Mouse (Mus musculus) CH12.LX (cell line): ENCODE measurements around the gene Cyp2u1. TPM values are rescaled to one million over a fixed set of nuclear protein-coding genes. Genes with fewer than 3 reads are reported as not detected.

Experiments
- DNase-seq: peaks from one replicate; pipeline ENCODE4 v3.0.0-alpha.2; 2013; ENCODE audit errors: extremely low read depth
- H3K27ac ChIP-seq: 2 replicates; pipeline ENCODE4 v1.5.1; 2012; ENCODE audit warnings: low read depth, mild to moderate bottlenecking, control low read depth, moderate library complexity; ENCODE audit not compliant: insufficient read depth
- H3K27me3 ChIP-seq: replicated peaks from 2 replicates; pipeline ENCODE3; 2012; ENCODE audit warnings: inconsistent platforms
- H3K36me3 ChIP-seq, 2 experiments: replicated peaks in 1 of 2; 2 replicates each; pipeline versions ENCODE3 to v1.6.1; 2012; ENCODE audit warnings: inconsistent platforms in 1 of 2, low read length in 1 of 2, mild to moderate bottlenecking in 1 of 2, mixed read lengths in 1 of 2, moderate library complexity in 1 of 2; ENCODE audit not compliant: control insufficient read depth in 1 of 2, insufficient read depth in 1 of 2
- H3K4me1 ChIP-seq, 2 experiments: 2 replicates each; pipeline ENCODE4 v1.6.1; 2012; ENCODE audit warnings: inconsistent platforms in 1 of 2, moderate library complexity in 1 of 2; ENCODE audit not compliant: insufficient read depth in 2 of 2, control insufficient read depth in 1 of 2
- H3K4me2 ChIP-seq: 2 replicates; pipeline ENCODE4 v1.6.1; 2012; ENCODE audit warnings: low read depth, mild to moderate bottlenecking, control low read depth; ENCODE audit not compliant: poor library complexity, insufficient read depth, severe bottlenecking
- H3K4me3 ChIP-seq, 3 experiments: fragments of 150-350 bp in 1 of 3; sonication (generic) in 1 of 3; replicated peaks in 1 of 3; 2 replicates each; pipeline versions ENCODE3 to v1.5.1; 2011 to 2012; ENCODE audit warnings: low read depth in 2 of 3, low read length in 2 of 3, mild to moderate bottlenecking in 2 of 3, moderate library complexity in 2 of 3, control low read depth in 1 of 3, improper control_type of control experiment in 1 of 3, inconsistent platforms in 1 of 3, mixed read lengths in 1 of 3; ENCODE audit not compliant: poor library complexity in 1 of 3
- H3K79me2 ChIP-seq: replicated peaks from 2 replicates; pipeline ENCODE4 v1.6.1; 2012; ENCODE audit warnings: mild to moderate bottlenecking, moderate library complexity; ENCODE audit not compliant: control insufficient read depth, poor library complexity, insufficient read depth, severe bottlenecking; ENCODE audit errors: extremely low read depth
- H3K9ac ChIP-seq: 2 replicates; pipeline ENCODE4 v1.6.1; 2012; ENCODE audit warnings: low read depth, mild to moderate bottlenecking, control low read depth, moderate library complexity; ENCODE audit not compliant: insufficient read depth
- H3K9me3 ChIP-seq: replicated peaks from 2 replicates; pipeline ENCODE3; 2012; ENCODE audit warnings: low read length, inconsistent platforms, mixed read lengths
- CHD2 ChIP-seq: IDR thresholded peaks from 2 replicates; pipeline ENCODE4 v1.6.1; 2011; ENCODE audit warnings: low read length, improper control_type of control experiment
- CTCF ChIP-seq, 2 experiments: IDR thresholded peaks in 1 of 2; conservative IDR thresholded peaks in 1 of 2; 2 replicates each; pipeline ENCODE4 v1.5.1; 2011 to 2012; ENCODE audit warnings: low read depth in 2 of 2, low read length in 2 of 2, improper control_type of control experiment in 1 of 2, inconsistent platforms in 1 of 2, mild to moderate bottlenecking in 1 of 2, moderate library complexity in 1 of 2
- E2F4 ChIP-seq: IDR thresholded peaks from 2 replicates; pipeline ENCODE4 v1.6.1; 2011; ENCODE audit warnings: low read depth, low read length, improper control_type of control experiment; ENCODE audit not compliant: insufficient replicate concordance
- ELF1 ChIP-seq: IDR thresholded peaks from 2 replicates; pipeline ENCODE4 v1.6.1; 2014; ENCODE audit warnings: low read depth, mild to moderate bottlenecking, inconsistent platforms, low read length, improper control_type of control experiment
- ETS1 ChIP-seq: conservative IDR thresholded peaks from 2 replicates; pipeline ENCODE4 v1.6.1; 2012; ENCODE audit warnings: low read depth, mild to moderate bottlenecking, inconsistent platforms, low read length, improper control_type of control experiment, moderate library complexity
- HCFC1 ChIP-seq: IDR thresholded peaks from 2 replicates; pipeline ENCODE4 v1.6.1; 2012; ENCODE audit warnings: low read depth, mild to moderate bottlenecking, inconsistent platforms, low read length, improper control_type of control experiment
- IRF4 ChIP-seq: IDR thresholded peaks from 2 replicates; pipeline ENCODE4 v1.6.1; 2014; ENCODE audit warnings: low read depth, mild to moderate bottlenecking, inconsistent platforms, low read length, improper control_type of control experiment
- JUND ChIP-seq: conservative IDR thresholded peaks from 2 replicates; pipeline ENCODE4 v1.6.1; 2011; ENCODE audit warnings: low read depth, low read length, improper control_type of control experiment
- KAT2A ChIP-seq: IDR thresholded peaks from 2 replicates; pipeline ENCODE4 v1.6.1; 2012; ENCODE audit warnings: low read length, improper control_type of control experiment, inconsistent platforms; ENCODE audit not compliant: insufficient replicate concordance
- MAFK ChIP-seq: IDR thresholded peaks from 2 replicates; pipeline ENCODE4 v1.6.1; 2011; ENCODE audit warnings: low read length, improper control_type of control experiment; ENCODE audit not compliant: insufficient replicate concordance
- MAX ChIP-seq: IDR thresholded peaks from 2 replicates; pipeline ENCODE4 v1.6.1; 2011; ENCODE audit warnings: low read length, improper control_type of control experiment
- MAZ ChIP-seq: IDR thresholded peaks from 2 replicates; pipeline ENCODE4 v1.6.1; 2012; ENCODE audit warnings: low read depth, mild to moderate bottlenecking, inconsistent platforms, low read length, improper control_type of control experiment, moderate library complexity
- MEF2A ChIP-seq: IDR thresholded peaks from 2 replicates; pipeline ENCODE4 v1.6.1; 2014; ENCODE audit warnings: low read depth, mild to moderate bottlenecking, inconsistent platforms, low read length, improper control_type of control experiment, borderline replicate concordance
- MXI1 ChIP-seq: IDR thresholded peaks from 2 replicates; pipeline ENCODE4 v1.6.1; 2011; ENCODE audit warnings: mild to moderate bottlenecking, low read depth, low read length, improper control_type of control experiment
- MYC ChIP-seq: IDR thresholded peaks from 2 replicates; pipeline ENCODE4 v1.6.1; 2011; ENCODE audit warnings: low read depth, mild to moderate bottlenecking, improper control_type of control experiment, low read length
- NELFE ChIP-seq: IDR thresholded peaks from 2 replicates; pipeline ENCODE4 v1.6.1; 2011; ENCODE audit warnings: low read depth, low read length, improper control_type of control experiment
- NRF1 ChIP-seq: IDR thresholded peaks from 2 replicates; pipeline ENCODE4 v1.6.1; 2014; ENCODE audit warnings: low read depth, mild to moderate bottlenecking, inconsistent platforms, low read length, improper control_type of control experiment, moderate library complexity
- POLR2A ChIP-seq: IDR thresholded peaks from 2 replicates; pipeline ENCODE4 v1.6.1; 2011; ENCODE audit warnings: low read depth, mild to moderate bottlenecking, improper control_type of control experiment, low read length
- POLR2AphosphoS2 ChIP-seq: IDR thresholded peaks from 2 replicates; pipeline ENCODE4 v1.6.1; 2011; ENCODE audit warnings: low read depth, low read length, improper control_type of control experiment
- RAD21 ChIP-seq: IDR thresholded peaks from 2 replicates; pipeline ENCODE4 v1.6.1; 2011; ENCODE audit warnings: low read depth, mild to moderate bottlenecking, low read length, improper control_type of control experiment, moderate library complexity
- USF1 ChIP-seq: IDR thresholded peaks from 2 replicates; pipeline ENCODE4 v1.6.1; 2014; ENCODE audit warnings: low read depth, mild to moderate bottlenecking, inconsistent platforms, low read length, improper control_type of control experiment
- ZC3H11A ChIP-seq: IDR thresholded peaks from 2 replicates; pipeline ENCODE4 v1.6.1; 2012; ENCODE audit warnings: low read depth, mild to moderate bottlenecking, inconsistent platforms, low read length, improper control_type of control experiment
- ZKSCAN1 ChIP-seq: IDR thresholded peaks from 2 replicates; pipeline ENCODE4 v1.6.1; 2012; ENCODE audit warnings: low read depth, inconsistent platforms, low read length, improper control_type of control experiment, borderline replicate concordance
- ZMIZ1 ChIP-seq: IDR thresholded peaks from 2 replicates; pipeline ENCODE4 v1.6.1; 2012; ENCODE audit warnings: low read depth, mild to moderate bottlenecking, inconsistent platforms, low read length, improper control_type of control experiment
- dilution Hi-C: fragments of 300-500 bp; cut with MboI; formaldehyde crosslinking; loops from 2 replicates; pipeline ENCODE4 v1.14.3; 2020; ENCODE audit warnings: low sequenced_read_pairs; ENCODE audit not compliant: extremely low pct_unique_long_range_greater_than_20kb, extremely low pct_ligation_motif_present
- in situ Hi-C: fragments of 300-500 bp; cut with MboI; formaldehyde crosslinking; loops from 3 replicates; pipeline ENCODE4 v1.14.3; 2019; ENCODE audit warnings: low sequenced_read_pairs, low pct_ligation_motif_present, low pct_unique_long_range_greater_than_20kb, mixed read lengths
- polyA plus RNA-seq: library from polyadenylated mRNA; unstranded; fragments of >175 nt; gene quantifications from 2 replicates; pipeline ENCODE4 v1.2.1, GENCODE M21; 2012; ENCODE audit warnings: low read depth; ENCODE audit not compliant: insufficient read length
- total RNA-seq, 2 experiments: library from RNA; depleted of rRNA; stranded (reverse); fragments of 300-350 nt in 1 of 2; fragments of >200 nt in 1 of 2; gene quantifications; 2 replicates each; pipeline ENCODE4 v1.2.3; 2012 to 2014

Cyp2u1 gene
- total and polyA plus RNA-seq, 3 experiments: 0.54 to 2.0 (median 0.60) TPM

DNA sequence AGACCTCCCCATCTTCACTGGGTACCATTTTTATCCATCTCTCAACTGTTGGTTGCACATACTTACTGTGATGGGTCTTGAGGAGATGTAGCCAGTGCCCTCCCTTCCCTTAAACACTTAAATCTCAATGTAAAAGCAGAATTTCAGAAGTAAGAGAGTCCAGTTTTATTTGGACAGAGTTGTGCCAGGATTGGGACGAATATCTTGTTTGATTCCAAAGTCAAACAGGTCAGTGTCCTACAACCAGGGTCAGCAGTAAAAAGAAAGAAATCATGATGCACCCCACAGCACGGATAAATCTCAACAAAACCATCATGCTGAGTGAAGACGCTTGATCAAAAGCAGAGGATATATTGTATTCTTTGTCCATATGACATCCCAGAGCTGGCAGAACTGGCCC, 4.8 kb upstream of the Cyp2u1 start:
- H3K27ac ChIP-seq: no peak overlapping the region
- no peaks in the 10 kb centered on the region for H3K27me3 ChIP-seq
- H3K36me3 ChIP-seq: no peaks in the 10 kb centered on the region
- TF ChIP-seq NELFE: no peak
- TF ChIP-seq MAFK: no peak
- TF ChIP-seq MEF2A: no peak
- TF ChIP-seq NRF1: no peak
- TF ChIP-seq RAD21: no peak
- TF ChIP-seq MXI1: no peak
- TF ChIP-seq MAZ: no peak
- in situ Hi-C loops: no loop called here
- peaks cover 0 to under 1% of the 10 kb centered on the region in 2 experiments; a peak in 1 of 4 replicates for H3K4me1 ChIP-seq
- H3K4me2 ChIP-seq: no peak overlapping the region
- H3K9ac ChIP-seq: no peak overlapping the region
- dilution Hi-C loops: no loop called here
- peaks cover 7% of the 10 kb centered on the region for H3K9me3 ChIP-seq
- no peaks in the 10 kb centered on the region for H3K79me2 ChIP-seq
- H3K4me3 ChIP-seq: no peak overlapping the region
- no peak for DNase-seq

GRCm38 (mm10) chr3:131306255-131306654, 3.2 kb upstream of the Cyp2u1 start:
- peaks cover 7% of the 10 kb centered on the region for H3K9me3 ChIP-seq
- H3K36me3 ChIP-seq: no peaks in the 10 kb centered on the region
- in situ Hi-C loops: no loop called here
- H3K4me3 ChIP-seq: no peak overlapping the region
- TF ChIP-seq RAD21 (no peak), IRF4 (no peak), ZC3H11A (no peak), POLR2AphosphoS2 (no peak), ELF1 (no peak), CTCF (conservative IDR thresholded peaks at IDR 0.05 in 1 of 2, IDR thresholded peaks at IDR 0.05 in 1 of 2; ENCODE audit: low read depth in 2 of 2, low read length in 2 of 2) (no peak), ZMIZ1 (no peak), ZKSCAN1 (no peak), E2F4 (no peak), ETS1 (no peak), KAT2A (no peak), USF1 (no peak), CHD2 (no peak), MYC (no peak), POLR2A (no peak), JUND (no peak), MAX (no peak), HCFC1 (no peak)
- TF ChIP-seq, all 38 proteins: peak for 0
- no peak overlapping the region for H3K4me2 ChIP-seq
- no peak overlapping the region for H3K9ac ChIP-seq
- no peaks in the 10 kb centered on the region for H3K79me2 ChIP-seq
- H3K27me3 ChIP-seq: no peaks in the 10 kb centered on the region
- H3K4me1 ChIP-seq: peaks cover 4 to 9% of the 10 kb centered on the region in 2 experiments
- dilution Hi-C loops: no loop called here
- H3K27ac ChIP-seq: no peak overlapping the region
- no peak for DNase-seq
